Mouse (Mus musculus) liver, embryonic 15.5 days (tissue): ENCODE results near the gene Zfp78. TPM values are rescaled to one million over a fixed set of nuclear protein-coding genes. Genes with fewer than 3 reads are reported as not detected.

Source experiments
- polyA plus RNA-seq: library from polyadenylated mRNA; unstranded; fragments of >200 nt; fragmentation: Nextera tagmentation; extraction: Ambion mirVana; gene quantifications from 2 replicates; pipeline ENCODE4 v1.2.1, GENCODE M21; 2015

Zfp78 gene
- polyA plus RNA-seq, 1 experiment from 2014 or later: 0.90 TPM

Other genes with a start within 250 kb of the Zfp78 start
- 9.8 and 10.1 TPM in 2 replicates for gene Zfp787, start 207.3 kb upstream of the Zfp78 start, polyA plus RNA-seq
- gene Zfp444, start 191.1 kb upstream of the Zfp78 start, polyA plus RNA-seq: 18.2 and 22.2 TPM in 2 replicates
- not detected in 2 replicates for gene Galp, start 166.2 kb upstream of the Zfp78 start, polyA plus RNA-seq
- not detected in 2 replicates for gene Zscan5b, start 141.0 kb upstream of the Zfp78 start, polyA plus RNA-seq
- gene Epp13, start 110.6 kb upstream of the Zfp78 start, polyA plus RNA-seq: not detected in 2 replicates
- 3.4 and 5.4 TPM in 2 replicates for gene Zfp667, start 76.7 kb upstream of the Zfp78 start, polyA plus RNA-seq
- gene Zfp583, start 32.0 kb upstream of the Zfp78 start, polyA plus RNA-seq: 0.78 and 1.0 TPM in 2 replicates
- gene Gm3854, start 19.5 kb upstream of the Zfp78 start, polyA plus RNA-seq: 0.10 and 0.22 TPM in 2 replicates
- gene Zfp28, start 20.0 kb downstream of the Zfp78 start, polyA plus RNA-seq: 1.2 and 1.3 TPM in 2 replicates
- gene Smim17, start 35.4 kb downstream of the Zfp78 start, polyA plus RNA-seq: not detected in 2 replicates
- gene Gm20715, start 47.0 kb downstream of the Zfp78 start, polyA plus RNA-seq: not detected in 2 replicates
- gene Olfr1344, start 75.4 kb downstream of the Zfp78 start, polyA plus RNA-seq: not detected in 2 replicates
- not detected in 2 replicates for gene Olfr1336, start 92.9 kb downstream of the Zfp78 start, polyA plus RNA-seq
- not detected in 2 replicates for gene Olfr1346, start 103.8 kb downstream of the Zfp78 start, polyA plus RNA-seq
- gene Olfr5, start 123.7 kb downstream of the Zfp78 start, polyA plus RNA-seq: not detected in 2 replicates
- not detected in 2 replicates for gene Olfr1347, start 136.5 kb downstream of the Zfp78 start, polyA plus RNA-seq
- gene Olfr1348, start 145.5 kb downstream of the Zfp78 start, polyA plus RNA-seq: not detected in 2 replicates
- not detected in 2 replicates for gene Olfr1349, start 159.7 kb downstream of the Zfp78 start, polyA plus RNA-seq
- not detected in 2 replicates for gene Olfr1350, start 201.6 kb downstream of the Zfp78 start, polyA plus RNA-seq